8 mouse cellular contexts compared by ENCODE assay signal in genomic region chr15:78531901-78532469, GRCm38 (mm10). TPM values are rescaled to one million over a fixed set of nuclear protein-coding genes. Genes with fewer than 3 reads are reported as not detected.
DNase-seq lines count a peak whose midpoint lies in the region; ATAC-seq and TF ChIP-seq lines count a peak whose summit lies in the region.

No protein-coding gene starts in this region.

- H3K36me3 ChIP-seq in E14TG2a.4 (ENCODE audit: insufficient read depth, low read length), result no peaks in the 10 kb centered on the region
- no peaks in the 10 kb centered on the region for H3K36me3 ChIP-seq in forebrain, embryonic 12.5 days (replicated peaks)
- H3K36me3 ChIP-seq in heart, postnatal 0 days (replicated peaks; ENCODE audit: control insufficient read depth, insufficient read depth, low read length), result no peaks in the 10 kb centered on the region
- no peaks in the 10 kb centered on the region for H3K36me3 ChIP-seq in liver, embryonic 16.5 days (ENCODE audit: control insufficient read depth, insufficient read depth)
- no peaks in the 10 kb centered on the region for H3K36me3 ChIP-seq in neural tube, embryonic 13.5 days
- H3K36me3 ChIP-seq in testis, adult 2 months (ENCODE audit: control insufficient read depth, insufficient read depth, low read length), result no peaks in the 10 kb centered on the region

- H3K4me2 ChIP-seq in forebrain, embryonic 12.5 days, result peak overlapping the region; percentile 60
- H3K4me2 ChIP-seq in heart, postnatal 0 days (ENCODE audit: low read depth, low read length), result peak overlapping the region; percentile 53
- peak overlapping the region; percentile 49 for H3K4me2 ChIP-seq in liver, embryonic 16.5 days (ENCODE audit: low read depth, low read length)
- H3K4me2 ChIP-seq in neural tube, embryonic 13.5 days, result peak overlapping the region; percentile 53

- no peak; the same call in 1 of the 2 replicates for TF ChIP-seq EP300 in heart, postnatal 0 days (IDR thresholded peaks at IDR 0.05; ENCODE audit: low read depth)

- TF ChIP-seq CTCF in E14TG2a.4 (conservative IDR thresholded peaks at IDR 0.05; ENCODE audit: low read length), result peak; percentile 81
- peak; percentile 97 for TF ChIP-seq CTCF in heart, postnatal 0 days (IDR thresholded peaks at IDR 0.05; ENCODE audit: low read depth)
- peak; percentile 96 for TF ChIP-seq CTCF in testis, adult 2 months (IDR thresholded peaks at IDR 0.05; ENCODE audit: control insufficient read depth, insufficient read depth, insufficient replicate concordance, low read depth, low read length)

- H3K9me3 ChIP-seq in E14TG2a.4 (ENCODE audit: low read length), result peaks cover 7% of the 10 kb centered on the region; the same call in 1 of the 2 replicates
- no peaks in the 10 kb centered on the region for H3K9me3 ChIP-seq in forebrain, embryonic 12.5 days
- H3K9me3 ChIP-seq in heart, postnatal 0 days (replicated peaks; ENCODE audit: control insufficient read depth, low read length), result no peaks in the 10 kb centered on the region
- no peaks in the 10 kb centered on the region for H3K9me3 ChIP-seq in liver, embryonic 16.5 days (replicated peaks; ENCODE audit: control insufficient read depth, low read length)
- no peaks in the 10 kb centered on the region for H3K9me3 ChIP-seq in neural tube, embryonic 13.5 days

- peak overlapping the region; percentile 70 for H3K9ac ChIP-seq in forebrain, embryonic 12.5 days
- H3K9ac ChIP-seq in heart, postnatal 0 days (replicated peaks; ENCODE audit: low read depth, low read length), result peak overlapping the region; percentile 37
- H3K9ac ChIP-seq in liver, embryonic 16.5 days (ENCODE audit: low read depth, low read length), result peak overlapping the region; percentile 24; the same call in 1 of the 2 replicates
- peak overlapping the region; percentile 69 for H3K9ac ChIP-seq in neural tube, embryonic 13.5 days

- H3K27ac ChIP-seq in forebrain, embryonic 12.5 days, result peak overlapping the region; percentile 74
- peak overlapping the region; percentile 92 for H3K27ac ChIP-seq in heart, postnatal 0 days (ENCODE audit: low read depth)
- H3K27ac ChIP-seq in liver, embryonic 16.5 days (ENCODE audit: low read length), result peak overlapping the region; percentile 90
- peak overlapping the region; percentile 86 for H3K27ac ChIP-seq in neural tube, embryonic 13.5 days (replicated peaks)
- H3K27ac ChIP-seq in testis, adult 2 months (ENCODE audit: control insufficient read depth, insufficient read depth, low read depth, low read length), result peak overlapping the region; percentile 92

- 0 out of 2 replicates have a peak, but pooled peaks have one; percentile 11 for TF ChIP-seq POLR2A in testis, adult 2 months (IDR thresholded peaks at IDR 0.05; ENCODE audit: control insufficient read depth, low read depth, low read length)

- peaks cover 3% of the 10 kb centered on the region for H3K27me3 ChIP-seq in E14TG2a.4 (ENCODE audit: insufficient read depth, low read length)
- peaks cover 17% of the 10 kb centered on the region for H3K27me3 ChIP-seq in forebrain, embryonic 12.5 days
- no peaks in the 10 kb centered on the region for H3K27me3 ChIP-seq in heart, postnatal 0 days (ENCODE audit: control insufficient read depth, insufficient read depth, low read length)
- H3K27me3 ChIP-seq in liver, embryonic 16.5 days (ENCODE audit: control insufficient read depth, insufficient read depth, low read depth, low read length), result no peaks in the 10 kb centered on the region
- H3K27me3 ChIP-seq in neural tube, embryonic 13.5 days, result no peaks in the 10 kb centered on the region; the same call in 1 of the 2 replicates
- H3K27me3 ChIP-seq in testis, adult 2 months (ENCODE audit: control insufficient read depth, insufficient read depth, low read length), result no peaks in the 10 kb centered on the region

- WGBS in forebrain, embryonic 12.5 days, result under 1% methylated on average over 25 of the region's 25 CpGs
- under 1% methylated on average over 25 of the region's 25 CpGs for WGBS in heart, postnatal 0 days
- under 1% methylated on average over 25 of the region's 25 CpGs for WGBS in liver, embryonic 16.5 days (ENCODE audit: insufficient replicate concordance)
- under 1% methylated on average over 25 of the region's 25 CpGs for WGBS in neural tube, embryonic 13.5 days

- H3K4me1 ChIP-seq in E14TG2a.4 (replicated peaks; ENCODE audit: low read depth, low read length), result peaks cover 33% of the 10 kb centered on the region
- H3K4me1 ChIP-seq in forebrain, embryonic 12.5 days, result peaks cover 37% of the 10 kb centered on the region
- peaks cover 36% of the 10 kb centered on the region for H3K4me1 ChIP-seq in heart, postnatal 0 days (ENCODE audit: control insufficient read depth, insufficient read depth)
- H3K4me1 ChIP-seq in liver, embryonic 16.5 days (ENCODE audit: control insufficient read depth, low read depth, low read length), result peaks cover 5% of the 10 kb centered on the region
- peaks cover 35% of the 10 kb centered on the region for H3K4me1 ChIP-seq in neural tube, embryonic 13.5 days (replicated peaks)
- H3K4me1 ChIP-seq in testis, adult 2 months (ENCODE audit: control insufficient read depth, insufficient read depth, low read length), result peaks cover 9% of the 10 kb centered on the region

- DNase-seq in c-Kit-positive CD71-positive TER-119-positive erythroid progenitor cells, embryonic 14.5 days (ENCODE audit: low spot score), result peak; percentile 77
- peak; percentile 97 for DNase-seq in heart, postnatal 0 days (ENCODE audit: low spot score)
- peak; percentile 99 for DNase-seq in kidney, postnatal 4 days

- H3K4me3 ChIP-seq in E14TG2a.4 (replicated peaks; ENCODE audit: low read length), result peak overlapping the region; percentile 69
- H3K4me3 ChIP-seq in forebrain, embryonic 12.5 days (replicated peaks), result peak overlapping the region; percentile 38
- H3K4me3 ChIP-seq in heart, postnatal 0 days (ENCODE audit: low read depth, low read length), result peak overlapping the region; percentile 14; the same call in 1 of the 2 replicates
- peak overlapping the region; percentile 38 for H3K4me3 ChIP-seq in liver, embryonic 16.5 days (ENCODE audit: low read depth, low read length)
- H3K4me3 ChIP-seq in neural tube, embryonic 13.5 days, result peak overlapping the region; percentile 32
- peak overlapping the region; percentile 8; the same call in 1 of the 2 replicates for H3K4me3 ChIP-seq in testis, adult 2 months (ENCODE audit: control insufficient read depth, low read depth, low read length)

- ATAC-seq in forebrain, embryonic 12.5 days (ENCODE audit: low FRiP score), result peak; percentile 89
- ATAC-seq in heart, postnatal 0 days (ENCODE audit: insufficient read depth, low read depth), result peak; percentile 88
- peak; percentile 82 for ATAC-seq in liver, embryonic 16.5 days (ENCODE audit: low read depth)
- peak; percentile 89 for ATAC-seq in neural tube, embryonic 13.5 days (ENCODE audit: low read depth)

RNA-seq across cellular contexts. Expression of gene C1qtnf6, which starts 0.8 kb away (rescaled TPM):
- 6.2 and 7.6 TPM in 2 replicates for polyA plus RNA-seq in forebrain, embryonic 12.5 days (2016; fragmentation: Nextera tagmentation; extraction: Ambion mirVana)
- total RNA-seq in heart, postnatal 0 days (2014; rRNA removed; ENCODE audit: low replicate concordance), result 22.1 and 23.0 TPM in 2 replicates
- 27.4 and 29.9 TPM in 2 replicates for polyA plus RNA-seq in heart, postnatal 0 days (2015; fragmentation: Nextera tagmentation; extraction: Ambion mirVana)
- 3.6 and 5.3 TPM in 2 replicates for polyA plus RNA-seq in liver, embryonic 16.5 days (2015; fragmentation: Nextera tagmentation; extraction: Ambion mirVana)
- 7.4 and 8.5 TPM in 2 replicates for polyA plus RNA-seq in neural tube, embryonic 13.5 days (2015; fragmentation: Nextera tagmentation; extraction: Ambion mirVana)
- 8.2 and 9.8 TPM in 2 replicates for polyA plus RNA-seq in testis, adult 2 months (2012; rRNA removed)

RNA-seq across cellular contexts. Expression of gene Sstr3, which starts 12.5 kb away (rescaled TPM):
- 0.32 and 0.35 TPM in 2 replicates for polyA plus RNA-seq in forebrain, embryonic 12.5 days (2016; fragmentation: Nextera tagmentation; extraction: Ambion mirVana)
- total RNA-seq in heart, postnatal 0 days (2014; rRNA removed; ENCODE audit: low replicate concordance), result 0.04 TPM in 1 of 2 replicates, not detected in the other
- polyA plus RNA-seq in heart, postnatal 0 days (2015; fragmentation: Nextera tagmentation; extraction: Ambion mirVana), result 0.12 and 0.19 TPM in 2 replicates
- polyA plus RNA-seq in liver, embryonic 16.5 days (2015; fragmentation: Nextera tagmentation; extraction: Ambion mirVana), result 0.02 TPM in 1 of 2 replicates, not detected in the other
- polyA plus RNA-seq in neural tube, embryonic 13.5 days (2015; fragmentation: Nextera tagmentation; extraction: Ambion mirVana), result 0.25 and 0.29 TPM in 2 replicates
- polyA plus RNA-seq in testis, adult 2 months (2012; rRNA removed), result 6.0 and 7.0 TPM in 2 replicates

RNA-seq across cellular contexts. Expression of gene Il2rb, which starts 36.9 kb away (rescaled TPM):
- polyA plus RNA-seq in forebrain, embryonic 12.5 days (2016; fragmentation: Nextera tagmentation; extraction: Ambion mirVana), result not detected in 2 replicates
- 0.12 TPM in 1 of 2 replicates, not detected in the other for total RNA-seq in heart, postnatal 0 days (2014; rRNA removed; ENCODE audit: low replicate concordance)
- polyA plus RNA-seq in heart, postnatal 0 days (2015; fragmentation: Nextera tagmentation; extraction: Ambion mirVana), result 0.08 TPM in 2 replicates
- 0.63 and 1.1 TPM in 2 replicates for polyA plus RNA-seq in liver, embryonic 16.5 days (2015; fragmentation: Nextera tagmentation; extraction: Ambion mirVana)
- 0.06 TPM in 1 of 2 replicates, not detected in the other for polyA plus RNA-seq in neural tube, embryonic 13.5 days (2015; fragmentation: Nextera tagmentation; extraction: Ambion mirVana)
- 0.47 and 0.59 TPM in 2 replicates for polyA plus RNA-seq in testis, adult 2 months (2012; rRNA removed)

RNA-seq across cellular contexts. Expression of gene Rac2, which starts 40.6 kb away (rescaled TPM):
- 2.6 and 4.6 TPM in 2 replicates for polyA plus RNA-seq in forebrain, embryonic 12.5 days (2016; fragmentation: Nextera tagmentation; extraction: Ambion mirVana)
- 3.1 and 6.5 TPM in 2 replicates for total RNA-seq in heart, postnatal 0 days (2014; rRNA removed; ENCODE audit: low replicate concordance)
- 4.0 and 5.6 TPM in 2 replicates for polyA plus RNA-seq in heart, postnatal 0 days (2015; fragmentation: Nextera tagmentation; extraction: Ambion mirVana)
- polyA plus RNA-seq in liver, embryonic 16.5 days (2015; fragmentation: Nextera tagmentation; extraction: Ambion mirVana), result 108 and 121 TPM in 2 replicates
- 6.4 and 8.8 TPM in 2 replicates for polyA plus RNA-seq in neural tube, embryonic 13.5 days (2015; fragmentation: Nextera tagmentation; extraction: Ambion mirVana)
- 5.5 and 9.6 TPM in 2 replicates for polyA plus RNA-seq in testis, adult 2 months (2012; rRNA removed)

Comparison
In these comparisons a context has a peak if more than half of its experiments do, and no peak if none do; other contexts are left out.
1. Peak in every context shown above with its lines: DNase-seq, ATAC-seq, H3K4me3 ChIP-seq and H3K27ac ChIP-seq.
2. H3K4me3 ChIP-seq: peak in every context shown above with its lines; median percentile 69 in E14TG2a.4; 38 in forebrain, embryonic 12.5 days; 38 in liver, embryonic 16.5 days; 32 in neural tube, embryonic 13.5 days; 14 in heart, postnatal 0 days; 8 in testis, adult 2 months.